Mouse (Mus musculus) lung, embryonic 15.5 days (tissue): ENCODE data around the gene Sox11. TPM values are rescaled to one million over a fixed set of nuclear protein-coding genes. Genes with fewer than 3 reads are reported as not detected.

ENCODE experiments used
- ATAC-seq: fragments of 200-750 bp; cut with Nextera tagmentation; 2 replicates; pipeline ENCODE4 v1.8.0; 2017; ENCODE audit warnings: moderate number of reproducible peaks, borderline replicate concordance; ENCODE audit not compliant: low FRiP score, low TSS enrichment; ENCODE audit errors: extremely low read depth
- H3K27ac ChIP-seq: fragments of 300-500 bp; sonication (generic); 2 replicates; pipeline ENCODE4 v1.5.1; 2015; ENCODE audit warnings: moderate library complexity, mild to moderate bottlenecking, inconsistent platforms
- H3K27me3 ChIP-seq: fragments of 300-500 bp; sonication (generic); 2 replicates; pipeline ENCODE4 v1.6.1; 2015; ENCODE audit warnings: inconsistent platforms
- H3K36me3 ChIP-seq: fragments of 300-500 bp; sonication (generic); 2 replicates; pipeline ENCODE4 v1.6.1; 2015; ENCODE audit warnings: inconsistent platforms
- H3K4me1 ChIP-seq: fragments of 300-500 bp; sonication (generic); 2 replicates; pipeline ENCODE4 v1.6.1; 2015; ENCODE audit warnings: inconsistent platforms
- H3K4me2 ChIP-seq: fragments of 300-500 bp; sonication (generic); 2 replicates; pipeline ENCODE4 v1.6.1; 2015; ENCODE audit warnings: inconsistent platforms, mild to moderate bottlenecking, moderate library complexity
- H3K4me3 ChIP-seq: fragments of 300-500 bp; sonication (generic); 2 replicates; pipeline ENCODE4 v1.5.1; 2015; ENCODE audit warnings: mild to moderate bottlenecking, inconsistent platforms
- H3K9ac ChIP-seq: fragments of 300-500 bp; sonication (generic); 2 replicates; pipeline ENCODE4 v1.6.1; 2015; ENCODE audit warnings: inconsistent platforms
- H3K9me3 ChIP-seq: fragments of 300-500 bp; sonication (generic); 2 replicates; pipeline ENCODE4 v1.6.1; 2016; ENCODE audit warnings: inconsistent platforms
- WGBS: fragments of 180-500 bp; shearing (Covaris S2); methylation state at CpG from one replicate; pipeline ENCODE4 v1.1.7; 2015; 5-methylcytosine and 5-hydroxymethylcytosine counted together
- polyA plus RNA-seq: library from polyadenylated mRNA; unstranded; fragments of >200 nt; fragmentation: Nextera tagmentation; extraction: Ambion mirVana; gene quantifications from 2 replicates; pipeline ENCODE4 v1.2.1, GENCODE M21; 2015

Gene Sox11
- polyA plus RNA-seq, 1 experiment from 2014 or later: 33.2 TPM

GRCm38 (mm10) chr12:27342691-27343605, 574 bp upstream of the Sox11 start:
- peak overlapping the region; percentile 84 for H3K9ac ChIP-seq
- H3K27me3 ChIP-seq: no peaks in the 10 kb centered on the region
- H3K36me3 ChIP-seq: no peaks in the 10 kb centered on the region
- H3K9me3 ChIP-seq: no peaks in the 10 kb centered on the region
- H3K4me3 ChIP-seq: peak overlapping the region; percentile 90
- H3K4me1 ChIP-seq: peaks cover 11% of the 10 kb centered on the region
- peak overlapping the region; percentile 96 for H3K27ac ChIP-seq
- WGBS: under 1% methylated on average over 83 of the region's 83 CpGs
- H3K4me2 ChIP-seq: peak overlapping the region; percentile 90
- ATAC-seq: peak; percentile 95

- H3K4me1 ChIP-seq: peaks cover 18% of the 10 kb centered on the region
- peak overlapping the region; percentile 96 for H3K27ac ChIP-seq
- no peak for ATAC-seq
- H3K27me3 ChIP-seq: no peaks in the 10 kb centered on the region
- under 1% methylated on average over 79 of the region's 80 CpGs for WGBS
- H3K9me3 ChIP-seq: no peaks in the 10 kb centered on the region
- peak overlapping the region; percentile 90 for H3K4me2 ChIP-seq
- peak overlapping the region; percentile 90 for H3K4me3 ChIP-seq
- no peaks in the 10 kb centered on the region for H3K36me3 ChIP-seq
- peak overlapping the region; percentile 84 for H3K9ac ChIP-seq
Measured at GRCm38 (mm10) chr12:27341130-27341870, 1.1 kb downstream of the Sox11 start.

DNA sequence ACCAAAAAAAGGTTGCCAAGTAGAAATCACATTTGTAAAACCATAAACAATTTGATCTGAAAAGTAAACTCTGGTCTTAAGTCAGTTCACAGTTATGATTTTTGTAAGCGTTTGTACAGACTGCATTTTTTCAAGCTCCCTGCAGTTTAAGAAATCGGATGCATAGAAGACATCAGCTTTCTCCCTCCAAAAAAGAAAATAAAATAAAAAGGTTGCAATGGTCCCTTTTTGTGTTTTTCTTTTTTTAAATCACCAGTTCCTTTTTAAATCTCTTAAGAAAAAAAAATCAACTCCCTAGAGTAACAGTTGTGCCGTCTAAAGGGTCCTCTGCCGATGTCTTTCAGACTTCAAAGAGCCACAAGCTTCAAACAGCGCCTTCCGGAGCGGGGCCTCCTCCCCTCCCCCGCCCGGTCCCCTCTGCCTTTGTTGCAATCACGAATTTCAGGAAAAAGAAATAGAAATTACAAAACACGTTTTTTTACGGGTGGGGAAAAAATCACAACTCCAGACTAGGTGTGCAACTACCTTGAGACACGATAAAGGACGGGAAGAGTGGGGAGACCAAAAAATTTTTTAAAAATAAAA, 1.8 kb downstream of the Sox11 start:
- ATAC-seq: no peak
- Histone ChIP-seq H3K27me3 (no peaks in the 10 kb centered on the region), H3K36me3 (no peaks in the 10 kb centered on the region), H3K4me1 (peaks cover 18% of the 10 kb centered on the region), H3K27ac (no peak overlapping the region), H3K4me3 (peak overlapping the region; percentile 90), H3K9ac (peak overlapping the region; percentile 84), H3K4me2 (peak overlapping the region; percentile 90), H3K9me3 (no peaks in the 10 kb centered on the region)
- WGBS: under 1% methylated on average over 14 of the region's 14 CpGs

- WGBS: under 1% methylated on average over 46 of the region's 47 CpGs
- H3K27me3 ChIP-seq: no peaks in the 10 kb centered on the region
- peak overlapping the region; percentile 92 for H3K4me2 ChIP-seq
- peak overlapping the region; percentile 76 for H3K4me3 ChIP-seq
- peak overlapping the region; percentile 80 for H3K27ac ChIP-seq
- H3K36me3 ChIP-seq: no peaks in the 10 kb centered on the region
- peaks cover 18% of the 10 kb centered on the region for H3K4me1 ChIP-seq
- ATAC-seq: no peak
- peak overlapping the region; percentile 72 for H3K9ac ChIP-seq
- no peaks in the 10 kb centered on the region for H3K9me3 ChIP-seq
Measured at GRCm38 (mm10) chr12:27339171-27339751, 3.1 kb downstream of the Sox11 start.

- Histone ChIP-seq H3K4me3 (peak overlapping the region; percentile 76), H3K27ac (peak overlapping the region; percentile 80), H3K9me3 (no peaks in the 10 kb centered on the region), H3K9ac (peak overlapping the region; percentile 72), H3K4me1 (peaks cover 18% of the 10 kb centered on the region), H3K27me3 (no peaks in the 10 kb centered on the region), H3K36me3 (no peaks in the 10 kb centered on the region), H3K4me2 (peak overlapping the region; percentile 92)
- WGBS: under 1% methylated on average over 40 of the region's 40 CpGs
- no peak for ATAC-seq
Measured at GRCm38 (mm10) chr12:27338721-27339170, 3.6 kb downstream of the Sox11 start.

DNA sequence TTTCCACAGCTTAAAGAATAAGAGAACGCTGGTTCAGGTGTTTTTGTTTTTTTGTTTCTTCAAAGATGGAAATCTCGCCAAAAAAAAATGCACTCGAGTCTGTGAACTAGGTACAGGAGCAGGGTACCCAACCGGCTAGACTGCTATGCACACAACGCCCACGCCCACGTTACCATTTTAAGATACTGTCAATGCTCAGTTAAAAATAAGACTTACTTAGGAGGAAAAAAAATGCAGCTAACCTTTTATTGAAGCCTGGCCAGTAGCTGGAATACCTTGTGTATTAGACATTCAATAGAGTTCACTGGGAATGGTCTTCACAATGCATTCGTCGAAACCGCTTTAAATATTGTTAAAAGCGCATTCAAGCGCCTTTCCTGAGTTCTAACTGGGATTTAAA, 4.3 kb downstream of the Sox11 start:
- no peaks in the 10 kb centered on the region for H3K27me3 ChIP-seq
- no peaks in the 10 kb centered on the region for H3K9me3 ChIP-seq
- H3K27ac ChIP-seq: no peak overlapping the region
- no peak for ATAC-seq
- no peaks in the 10 kb centered on the region for H3K36me3 ChIP-seq
- peak overlapping the region; percentile 76 for H3K4me3 ChIP-seq
- no peak overlapping the region for H3K9ac ChIP-seq
- peaks cover 18% of the 10 kb centered on the region for H3K4me1 ChIP-seq
- peak overlapping the region; percentile 92 for H3K4me2 ChIP-seq
- WGBS: 7% methylated on average over 12 of the region's 12 CpGs

DNA sequence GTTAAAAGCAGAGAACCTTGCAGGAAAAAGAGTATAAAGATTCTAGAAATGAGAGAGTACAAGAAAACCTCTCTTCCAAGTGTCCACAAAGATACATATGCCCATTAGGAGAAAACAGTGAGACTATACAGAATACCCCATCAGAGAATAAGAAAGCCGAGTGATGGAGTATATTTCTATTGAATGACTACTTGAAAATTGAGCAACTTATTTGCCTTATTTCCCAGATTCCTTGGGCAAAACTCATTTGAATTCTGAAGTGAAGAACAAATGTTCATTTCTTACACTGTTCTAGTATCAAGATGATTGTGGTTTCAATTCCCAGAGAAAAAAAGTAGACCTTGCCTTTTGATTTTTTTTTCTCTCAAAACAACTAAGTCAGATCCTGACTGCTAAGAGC, 4.9 kb downstream of the Sox11 start:
- H3K27me3 ChIP-seq: no peaks in the 10 kb centered on the region
- H3K4me2 ChIP-seq: peak overlapping the region; percentile 92
- ATAC-seq: no peak
- peaks cover 18% of the 10 kb centered on the region for H3K4me1 ChIP-seq
- WGBS: 36% methylated on average over 1 of the region's 1 CpGs
- peak overlapping the region; percentile 76; the same call in 1 of the 2 replicates for H3K4me3 ChIP-seq
- H3K27ac ChIP-seq: no peak overlapping the region
- no peaks in the 10 kb centered on the region for H3K36me3 ChIP-seq
- H3K9ac ChIP-seq: no peak overlapping the region
- H3K9me3 ChIP-seq: no peaks in the 10 kb centered on the region

DNA sequence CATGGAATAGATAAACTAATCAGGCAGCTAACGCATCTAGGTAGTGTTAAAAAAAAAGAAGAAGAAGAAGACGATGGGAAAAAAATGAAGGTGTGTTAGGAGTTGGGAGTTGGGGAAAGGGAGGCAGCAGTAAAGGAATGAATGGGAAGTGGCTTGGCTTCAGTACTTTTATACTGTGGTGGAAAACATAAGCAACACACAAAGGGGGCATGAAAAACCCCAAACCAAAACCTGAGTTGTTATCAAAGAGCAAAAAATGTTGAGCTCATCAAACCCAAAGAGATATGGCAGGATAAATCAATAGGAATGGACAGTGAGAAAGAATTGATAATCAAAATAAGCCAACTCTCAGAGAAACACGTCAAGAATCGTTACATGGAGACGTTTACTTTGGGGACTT, 5.6 kb downstream of the Sox11 start:
- Histone ChIP-seq H3K27ac (no peak overlapping the region), H3K9me3 (no peaks in the 10 kb centered on the region), H3K36me3 (no peaks in the 10 kb centered on the region), H3K27me3 (no peaks in the 10 kb centered on the region), H3K9ac (no peak overlapping the region), H3K4me1 (peaks cover 18% of the 10 kb centered on the region), H3K4me3 (no peak overlapping the region), H3K4me2 (no peak overlapping the region)
- ATAC-seq: no peak
- 42% methylated on average over 5 of the region's 5 CpGs for WGBS

GRCm38 (mm10) chr12:27336336-27336735, 6.0 kb downstream of the Sox11 start:
- Histone ChIP-seq H3K4me3 (no peak overlapping the region), H3K9ac (no peak overlapping the region), H3K27ac (no peak overlapping the region), H3K4me2 (no peak overlapping the region), H3K9me3 (no peaks in the 10 kb centered on the region), H3K27me3 (no peaks in the 10 kb centered on the region), H3K4me1 (peaks cover 18% of the 10 kb centered on the region), H3K36me3 (no peaks in the 10 kb centered on the region)
- no peak for ATAC-seq
- WGBS: 60% methylated on average over 7 of the region's 7 CpGs

DNA sequence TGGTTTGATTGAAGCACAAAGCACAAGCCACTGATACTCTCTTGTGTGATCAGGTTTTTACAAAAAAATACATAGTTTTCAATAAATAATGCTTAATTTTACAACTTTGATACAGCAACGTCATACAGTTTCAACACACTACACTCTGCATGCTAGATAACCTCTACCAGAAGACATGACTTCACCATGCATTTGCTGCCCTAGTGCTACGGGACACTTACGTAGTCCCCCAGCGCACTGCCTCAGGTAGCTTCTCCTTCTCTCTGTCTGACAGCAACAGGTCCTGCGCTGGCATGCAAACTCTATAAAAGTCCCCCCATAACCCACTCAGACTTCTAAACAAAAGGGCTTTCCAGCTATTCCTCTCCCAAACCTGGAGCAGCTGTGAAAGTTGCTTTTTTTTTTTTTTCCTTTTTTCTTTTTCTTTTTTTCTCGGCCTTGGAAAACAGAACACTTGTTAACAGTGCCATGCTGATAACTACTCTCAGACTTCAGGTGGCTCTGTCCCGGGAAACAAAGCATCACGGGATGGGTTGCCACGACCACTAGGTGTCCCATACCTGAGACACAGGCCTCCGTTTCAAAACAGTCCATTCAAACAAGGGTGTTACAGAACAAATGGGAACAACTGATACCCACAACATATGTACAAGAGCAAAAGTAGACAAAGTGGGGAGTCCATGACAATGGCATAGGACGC, 6.9 kb downstream of the Sox11 start:
- no peak overlapping the region for H3K4me2 ChIP-seq
- H3K27ac ChIP-seq: no peak overlapping the region
- no peak overlapping the region for H3K4me3 ChIP-seq
- no peak for ATAC-seq
- H3K36me3 ChIP-seq: no peaks in the 10 kb centered on the region
- 63% methylated on average over 11 of the region's 11 CpGs for WGBS
- H3K27me3 ChIP-seq: no peaks in the 10 kb centered on the region
- H3K9me3 ChIP-seq: no peaks in the 10 kb centered on the region
- peaks cover 18% of the 10 kb centered on the region for H3K4me1 ChIP-seq
- no peak overlapping the region for H3K9ac ChIP-seq

GRCm38 (mm10) chr12:27333590-27333989, 8.8 kb downstream of the Sox11 start:
- WGBS: 88% methylated on average over 3 of the region's 3 CpGs
- ATAC-seq: no peak
- H3K9ac ChIP-seq: no peak overlapping the region
- no peaks in the 10 kb centered on the region for H3K36me3 ChIP-seq
- no peak overlapping the region for H3K4me3 ChIP-seq
- no peaks in the 10 kb centered on the region for H3K27me3 ChIP-seq
- no peaks in the 10 kb centered on the region for H3K9me3 ChIP-seq
- H3K4me2 ChIP-seq: no peak overlapping the region
- no peak overlapping the region for H3K27ac ChIP-seq
- peaks cover 18% of the 10 kb centered on the region for H3K4me1 ChIP-seq
